Mouse (Mus musculus) naive thymus-derived CD4-positive, alpha-beta T cell, adult 2 months (primary cell): ENCODE results near the gene Gm7929.
"Not testable (repeated sequence)": the region's sequence is repeated elsewhere in the genome, so short reads cannot be mapped to it uniquely, and the experiment has no call there.

Source experiments
- DNase-seq: peaks from one replicate; pipeline ENCODE4 v3.0.0-alpha.2; 2011; ENCODE audit warnings: low read depth

Gm7929 gene

DNA sequence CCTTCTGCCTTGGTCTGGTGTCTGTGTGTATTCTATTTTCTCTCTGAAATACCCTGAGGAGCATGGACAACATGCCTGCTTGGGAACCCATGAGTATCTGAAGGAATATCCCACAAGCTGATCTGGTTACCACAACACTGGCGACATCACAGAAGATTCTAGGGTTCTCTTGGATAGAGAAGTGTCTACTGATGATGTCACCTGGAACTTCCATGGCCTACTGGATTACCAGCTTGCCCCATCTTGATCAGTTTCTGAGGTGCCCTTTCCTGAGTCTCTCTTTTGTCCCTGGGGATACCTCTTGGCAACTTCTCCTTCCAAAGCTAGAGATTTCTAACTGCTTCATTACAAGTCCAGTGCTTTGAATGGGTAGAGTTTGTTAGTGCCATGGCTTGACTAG is at the start of gene Gm7929:
Gene Gm7929 (minus strand): TSS at position 101 of the 400 bp plus-strand sequence.
- DNase-seq = not testable (repeated sequence)

DNA sequence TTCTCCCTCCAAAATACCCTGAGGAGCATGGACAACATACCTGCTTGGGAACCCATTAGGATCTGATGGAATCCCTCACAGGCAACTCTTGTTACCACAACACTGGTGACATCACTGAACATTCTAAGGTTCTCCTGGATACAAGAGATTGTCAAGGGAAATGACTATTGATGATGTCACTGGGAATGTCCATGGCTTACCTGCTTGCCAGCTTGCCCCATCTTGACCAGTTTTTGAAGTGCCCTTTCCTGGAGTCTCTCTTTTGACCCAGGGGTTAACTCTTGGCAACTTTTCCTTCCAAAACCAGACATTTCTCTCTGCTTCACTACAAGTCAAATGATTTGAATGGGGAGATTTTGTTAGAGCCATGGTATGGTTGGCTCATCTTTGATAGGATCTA is 21.9 kb upstream of the Gm7929 start, which contains the start of gene Gm47189:
Gene Gm47189 (minus strand): TSS at position 101 of the 400 bp plus-strand sequence.
- DNase-seq = not testable (repeated sequence)

DNA sequence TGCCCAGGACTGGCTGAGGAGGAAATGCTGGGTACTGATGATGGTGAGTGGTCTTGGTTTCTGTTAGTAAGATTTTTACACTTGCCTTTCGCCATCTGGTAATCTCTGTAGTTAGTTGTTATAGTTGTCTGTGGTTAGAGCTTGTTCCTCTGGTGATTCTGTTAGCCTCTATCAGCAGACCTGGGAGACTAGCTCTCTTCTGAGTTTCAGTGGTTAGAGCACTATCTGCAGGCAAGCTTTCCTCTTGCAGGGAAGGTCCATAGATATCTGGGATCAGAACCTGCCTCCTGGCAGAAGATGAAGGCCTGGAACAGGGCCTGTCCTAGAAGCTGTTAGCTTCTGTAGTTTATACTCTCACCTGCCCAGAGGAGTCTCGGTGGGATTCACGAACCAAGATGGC is 5.5 kb upstream of the Gm7929 start:
- DNase-seq = not testable (repeated sequence)

DNA sequence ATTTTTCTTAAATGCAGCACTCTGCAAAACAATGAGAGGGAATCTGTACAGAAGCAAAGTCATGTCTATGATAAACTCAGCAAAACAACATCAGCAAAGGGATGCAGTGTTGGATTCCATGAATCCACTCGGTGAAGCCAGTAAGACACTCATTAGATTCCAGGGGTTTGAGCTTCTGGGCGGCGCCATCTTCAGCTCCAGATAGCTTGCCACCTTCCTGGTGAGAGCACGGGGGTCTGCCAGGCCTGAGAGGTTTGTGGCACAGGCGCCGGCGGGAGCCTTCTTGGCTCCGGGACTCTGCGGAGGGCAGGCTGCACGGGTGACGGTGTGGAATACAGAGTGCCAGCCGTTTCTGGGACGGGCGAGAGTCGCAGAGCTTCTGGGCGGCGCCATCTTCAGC is 27.0 kb downstream of the Gm7929 start:
- DNase-seq = not testable (repeated sequence)

DNA sequence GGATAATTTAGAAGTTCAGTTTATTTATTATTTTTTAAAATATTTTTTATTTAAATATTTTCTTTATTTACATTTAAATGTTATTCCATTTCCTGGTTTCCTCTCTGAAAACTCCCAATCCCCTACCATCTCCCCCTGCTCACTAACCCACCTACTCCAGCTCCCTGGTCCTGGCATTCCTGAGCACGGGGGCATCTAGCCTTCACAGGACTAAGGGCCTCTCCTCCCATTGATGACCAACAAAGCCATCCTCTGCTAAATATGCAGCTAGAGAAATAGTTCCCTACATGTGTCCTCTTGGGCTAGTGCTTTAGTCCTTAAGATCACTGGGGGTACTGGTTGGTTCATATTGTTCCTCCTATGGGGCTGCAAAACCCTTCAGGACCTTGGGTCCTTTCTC is 33.2 kb downstream of the Gm7929 start:
- not testable (repeated sequence) for DNase-seq

DNA sequence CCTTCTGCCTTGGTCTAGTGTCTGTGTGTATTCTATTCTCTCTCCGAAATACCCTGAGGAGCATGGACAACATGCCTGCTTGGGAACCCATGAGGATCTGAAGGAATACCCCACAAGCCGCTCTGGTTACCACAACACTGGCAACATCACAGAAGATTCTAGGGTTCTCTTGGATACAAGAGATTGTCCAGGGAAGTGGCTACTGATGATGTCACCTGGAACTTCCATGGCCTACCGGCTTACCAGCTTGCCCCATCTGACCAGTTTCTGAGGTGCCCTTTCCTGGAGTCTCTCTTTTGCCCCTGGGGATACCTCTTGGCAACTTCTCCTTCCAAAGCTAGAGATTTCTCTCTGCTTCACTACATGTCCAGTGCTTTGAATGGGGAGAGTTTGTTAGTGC is 48.6 kb downstream of the Gm7929 start, which contains the start of gene Gm8068:
Gene Gm8068 (minus strand): TSS at position 101 of the 400 bp plus-strand sequence.
- DNase-seq = not testable (repeated sequence)
